Mouse (Mus musculus) midbrain, embryonic 11.5 days (tissue): ENCODE data around the gene Helz. TPM values are rescaled to one million over a fixed set of nuclear protein-coding genes. Genes with fewer than 3 reads are reported as not detected.

Experiments
- ATAC-seq: fragments of 200-750 bp; cut with Nextera tagmentation; 2 replicates; pipeline ENCODE4 v1.8.0; 2017; ENCODE audit warnings: moderate TSS enrichment, moderate library complexity; ENCODE audit not compliant: low FRiP score
- DNase-seq: peaks from one replicate; pipeline ENCODE4 v3.0.0; 2015; ENCODE audit warnings: low spot score; ENCODE audit errors: missing footprints
- H3K27ac ChIP-seq: fragments of 300-500 bp; sonication (generic); 2 replicates; pipeline ENCODE4 v1.5.1; 2014; ENCODE audit warnings: low read depth, low read length
- H3K27me3 ChIP-seq: fragments of 300-500 bp; sonication (generic); 2 replicates; pipeline ENCODE4 v1.6.1; 2014; ENCODE audit warnings: mild to moderate bottlenecking, low read length, moderate library complexity, mixed read lengths; ENCODE audit not compliant: control insufficient read depth, insufficient read depth
- H3K36me3 ChIP-seq: fragments of 300-500 bp; sonication (generic); 2 replicates; pipeline ENCODE4 v1.6.1; 2014; ENCODE audit warnings: mild to moderate bottlenecking, low read length, moderate library complexity, mixed read lengths; ENCODE audit not compliant: control insufficient read depth, insufficient read depth
- H3K4me1 ChIP-seq: fragments of 300-500 bp; sonication (generic); 2 replicates; pipeline ENCODE4 v1.6.1; 2014; ENCODE audit warnings: low read length; ENCODE audit not compliant: control insufficient read depth, insufficient read depth
- H3K4me2 ChIP-seq: fragments of 300-500 bp; sonication (generic); 2 replicates; pipeline ENCODE4 v1.6.1; 2014; ENCODE audit warnings: mild to moderate bottlenecking, moderate library complexity
- H3K4me3 ChIP-seq: fragments of 300-500 bp; sonication (generic); 2 replicates; pipeline ENCODE4 v1.5.1; 2014; ENCODE audit warnings: low read depth, low read length
- H3K9ac ChIP-seq: fragments of 300-500 bp; sonication (generic); 2 replicates; pipeline ENCODE4 v1.6.1; 2014; ENCODE audit warnings: low read length
- H3K9me3 ChIP-seq: fragments of 300-500 bp; sonication (generic); 2 replicates; pipeline ENCODE4 v1.6.1; 2016; ENCODE audit warnings: low read length; ENCODE audit not compliant: control insufficient read depth
- WGBS: fragments of 180-500 bp; shearing (Covaris S2); extraction: QIAGEN DNeasy Blood & Tissue Kit; methylation state at CpG from one replicate; pipeline ENCODE4 v1.1.7; 2014; 5-methylcytosine and 5-hydroxymethylcytosine counted together
- polyA plus RNA-seq: library from polyadenylated mRNA; unstranded; fragments of >200 nt; fragmentation: Nextera tagmentation; extraction: Ambion mirVana; gene quantifications from 2 replicates; pipeline ENCODE4 v1.2.1, GENCODE M21; 2014

Gene Helz
- polyA plus RNA-seq, 1 experiment from 2014 or later: 18.3 TPM

DNA sequence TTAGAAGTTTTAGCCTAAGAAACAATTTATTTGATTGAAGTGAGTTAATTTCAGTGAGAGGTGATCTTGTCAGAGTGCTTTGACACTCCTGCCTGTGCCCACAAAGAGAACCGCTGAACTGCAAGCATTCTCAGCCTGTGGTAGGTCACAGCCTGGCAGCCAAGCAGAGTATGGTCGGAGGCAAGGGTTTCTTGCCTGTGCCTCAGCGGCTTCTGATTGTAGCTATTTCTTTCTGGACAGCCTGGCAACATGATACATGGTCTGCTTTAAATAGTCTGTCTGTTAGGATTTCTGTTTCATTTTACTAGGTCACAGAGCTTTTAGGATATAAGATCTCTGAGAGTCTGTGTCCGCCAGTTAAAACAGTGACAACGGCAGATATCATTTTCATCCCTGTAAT lies 114.9 kb downstream of the Helz start:
- Histone ChIP-seq H3K4me2 (no peak overlapping the region), H3K4me1 (no peaks in the 10 kb centered on the region), H3K27ac (no peak overlapping the region), H3K4me3 (no peak overlapping the region), H3K27me3 (no peaks in the 10 kb centered on the region), H3K9ac (no peak overlapping the region), H3K9me3 (no peaks in the 10 kb centered on the region), H3K36me3 (peaks cover 9% of the 10 kb centered on the region; the same call in 1 of the 2 replicates)
- DNase-seq: no peak
- no peak for ATAC-seq
- 83% methylated on average over 5 of the region's 5 CpGs for WGBS

GRCm38 (mm10) chr11:107667542-107667941 lies 119.8 kb downstream of the Helz start:
- H3K27me3 ChIP-seq: no peaks in the 10 kb centered on the region
- 94% methylated on average over 2 of the region's 2 CpGs for WGBS
- peaks cover 19% of the 10 kb centered on the region; the same call in 1 of the 2 replicates for H3K36me3 ChIP-seq
- H3K4me2 ChIP-seq: no peak overlapping the region
- H3K4me1 ChIP-seq: no peaks in the 10 kb centered on the region
- H3K4me3 ChIP-seq: no peak overlapping the region
- no peak overlapping the region for H3K9ac ChIP-seq
- ATAC-seq: no peak
- no peak for DNase-seq
- no peaks in the 10 kb centered on the region for H3K9me3 ChIP-seq
- no peak overlapping the region for H3K27ac ChIP-seq

DNA sequence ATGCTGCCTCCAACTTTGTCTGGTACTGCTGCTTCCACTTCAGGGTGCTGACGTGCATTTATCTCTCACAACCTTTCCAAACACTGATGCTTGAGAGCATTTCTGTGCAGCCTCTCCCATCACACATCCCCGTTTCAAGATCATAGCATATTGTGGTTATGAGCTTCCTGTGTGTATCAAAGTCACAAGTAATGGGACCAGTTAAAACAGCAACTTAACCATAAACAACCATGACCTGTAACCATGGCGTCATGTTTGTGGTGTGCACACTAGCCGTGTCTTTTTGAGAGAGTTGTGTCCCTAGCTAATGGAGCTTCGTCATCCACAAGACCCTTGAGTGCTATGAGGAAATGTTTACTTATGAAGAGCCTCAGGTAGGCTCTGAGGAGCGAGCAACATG lies 120.5 kb downstream of the Helz start:
- ATAC-seq (no peak), DNase-seq (no peak)
- no peaks in the 10 kb centered on the region for H3K9me3 ChIP-seq
- no peak overlapping the region for H3K9ac ChIP-seq
- 93% methylated on average over 6 of the region's 6 CpGs for WGBS
- peaks cover 19% of the 10 kb centered on the region; the same call in 1 of the 2 replicates for H3K36me3 ChIP-seq
- H3K27ac ChIP-seq: no peak overlapping the region
- no peaks in the 10 kb centered on the region for H3K27me3 ChIP-seq
- H3K4me2 ChIP-seq: no peak overlapping the region
- no peaks in the 10 kb centered on the region for H3K4me1 ChIP-seq
- H3K4me3 ChIP-seq: no peak overlapping the region

DNA sequence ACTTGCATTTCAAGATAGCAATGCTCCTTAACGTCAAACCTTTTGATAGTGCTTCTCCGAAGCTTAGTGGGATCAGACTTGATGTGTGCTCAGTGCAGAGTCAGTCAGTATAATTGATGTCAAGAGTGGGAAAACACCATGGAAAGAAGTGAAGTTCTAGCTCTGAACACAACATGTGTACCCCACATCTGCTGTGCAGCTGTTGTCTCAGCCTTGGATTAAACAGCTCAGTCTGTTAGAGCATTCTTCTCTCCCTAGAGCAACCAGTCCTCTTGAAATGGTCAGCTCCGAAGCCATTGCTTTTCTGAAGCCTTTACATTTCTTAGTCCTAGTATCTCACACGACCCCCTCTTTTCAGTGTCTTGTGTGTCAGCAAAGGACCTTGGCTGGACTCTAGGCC lies 121.2 kb downstream of the Helz start:
- Histone ChIP-seq H3K4me1 (no peaks in the 10 kb centered on the region), H3K27me3 (no peaks in the 10 kb centered on the region), H3K27ac (no peak overlapping the region), H3K9ac (no peak overlapping the region), H3K36me3 (peaks cover 18% of the 10 kb centered on the region; the same call in 1 of the 2 replicates), H3K4me2 (no peak overlapping the region), H3K9me3 (no peaks in the 10 kb centered on the region), H3K4me3 (no peak overlapping the region)
- ATAC-seq: no peak
- WGBS: 87% methylated on average over 4 of the region's 4 CpGs
- no peak for DNase-seq

GRCm38 (mm10) chr11:107674006-107674405 lies 126.3 kb downstream of the Helz start:
- no peak overlapping the region for H3K4me2 ChIP-seq
- DNase-seq (no peak), ATAC-seq (no peak)
- WGBS: 80% methylated on average over 5 of the region's 5 CpGs
- no peak overlapping the region for H3K4me3 ChIP-seq
- 0 out of 2 replicates have a peak, but pooled peaks cover 2% of the 10 kb centered on the region for H3K4me1 ChIP-seq
- H3K9ac ChIP-seq: no peak overlapping the region
- peaks cover 13% of the 10 kb centered on the region; the same call in 1 of the 2 replicates for H3K36me3 ChIP-seq
- no peaks in the 10 kb centered on the region for H3K9me3 ChIP-seq
- H3K27me3 ChIP-seq: no peaks in the 10 kb centered on the region
- no peak overlapping the region for H3K27ac ChIP-seq

- 93% methylated on average over 8 of the region's 8 CpGs for WGBS
- H3K4me2 ChIP-seq: no peak overlapping the region
- peaks cover 13% of the 10 kb centered on the region; the same call in 1 of the 2 replicates for H3K36me3 ChIP-seq
- no peak overlapping the region for H3K9ac ChIP-seq
- no peak overlapping the region for H3K4me3 ChIP-seq
- H3K4me1 ChIP-seq: 0 out of 2 replicates have a peak, but pooled peaks cover 2% of the 10 kb centered on the region
- H3K27me3 ChIP-seq: no peaks in the 10 kb centered on the region
- DNase-seq (no peak), ATAC-seq (no peak)
- no peaks in the 10 kb centered on the region for H3K9me3 ChIP-seq
- no peak overlapping the region for H3K27ac ChIP-seq
These were observed 126.9 kb downstream of the Helz start for GRCm38 (mm10) chr11:107674601-107675000.

GRCm38 (mm10) chr11:107675246-107675645 lies 127.5 kb downstream of the Helz start:
- no peak overlapping the region for H3K9ac ChIP-seq
- no peaks in the 10 kb centered on the region for H3K27me3 ChIP-seq
- no peak for DNase-seq
- 86% methylated on average over 10 of the region's 10 CpGs for WGBS
- no peak overlapping the region for H3K4me2 ChIP-seq
- no peaks in the 10 kb centered on the region for H3K9me3 ChIP-seq
- no peak overlapping the region for H3K4me3 ChIP-seq
- H3K27ac ChIP-seq: no peak overlapping the region
- peaks cover 9% of the 10 kb centered on the region; the same call in 1 of the 2 replicates for H3K36me3 ChIP-seq
- 0 out of 2 replicates have a peak, but pooled peaks cover 2% of the 10 kb centered on the region for H3K4me1 ChIP-seq
- ATAC-seq: no peak

- Histone ChIP-seq H3K27ac (no peak overlapping the region), H3K4me2 (no peak overlapping the region), H3K4me1 (0 out of 2 replicates have a peak, but pooled peaks cover 2% of the 10 kb centered on the region), H3K36me3 (no peaks in the 10 kb centered on the region), H3K9me3 (no peaks in the 10 kb centered on the region), H3K9ac (no peak overlapping the region), H3K4me3 (no peak overlapping the region), H3K27me3 (no peaks in the 10 kb centered on the region)
- DNase-seq (peak; percentile 83), ATAC-seq (no peak)
- 58% methylated on average over 17 of the region's 17 CpGs for WGBS
These were observed 128.6 kb downstream of the Helz start for GRCm38 (mm10) chr11:107676207-107676940.

DNA sequence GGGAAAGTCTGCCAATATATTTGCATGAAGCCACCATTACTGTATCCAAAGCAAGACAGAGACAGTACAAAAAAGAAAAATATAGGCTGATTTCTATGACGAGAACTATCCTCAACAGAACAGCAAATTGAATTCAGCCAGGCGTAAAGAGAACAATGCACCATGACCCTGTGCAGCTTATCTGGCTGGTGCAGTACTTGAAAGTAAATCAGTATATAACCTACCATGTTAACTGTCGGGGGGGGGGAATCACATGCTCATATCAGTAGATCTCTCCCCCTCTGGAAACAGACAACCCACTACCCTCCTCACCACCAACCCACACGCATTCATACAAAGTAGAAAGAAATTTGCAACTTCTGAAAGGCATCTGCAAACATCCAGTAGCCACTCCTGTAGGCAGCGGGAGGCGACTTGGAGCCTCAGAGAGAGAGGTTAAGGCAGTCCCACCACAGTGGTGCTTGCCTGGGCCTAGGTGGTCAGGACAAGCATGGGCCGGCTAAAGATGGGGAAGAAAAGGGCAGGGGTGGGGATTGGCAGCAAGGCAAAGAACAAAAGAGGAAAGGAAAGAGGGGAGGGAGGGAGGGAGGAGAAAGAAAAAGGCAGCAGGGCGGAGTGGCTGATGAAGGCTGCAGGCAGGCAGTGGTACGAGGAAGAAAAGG lies 135.1 kb downstream of the Helz start:
- H3K4me3 ChIP-seq: no peak overlapping the region
- no peak overlapping the region for H3K4me2 ChIP-seq
- WGBS: 32% methylated on average over 9 of the region's 9 CpGs
- peaks cover 8% of the 10 kb centered on the region; the same call in 1 of the 2 replicates for H3K36me3 ChIP-seq
- no peaks in the 10 kb centered on the region for H3K27me3 ChIP-seq
- DNase-seq: peak; percentile 85
- peak; percentile 54 for ATAC-seq
- no peak overlapping the region for H3K27ac ChIP-seq
- peaks cover 17% of the 10 kb centered on the region for H3K4me1 ChIP-seq
- H3K9ac ChIP-seq: peak overlapping the region; percentile 38; the same call in 1 of the 2 replicates
- H3K9me3 ChIP-seq: no peaks in the 10 kb centered on the region
